ENCODE assay signal across 28 mouse cellular contexts in genomic region chr12:101922313-101922712, GRCm38 (mm10). TPM values are rescaled to one million over a fixed set of nuclear protein-coding genes. Genes with fewer than 3 reads are reported as not detected.
A peak's percentile ranks its signal among the peaks of the same experiment; 100 is the strongest.
DNase-seq lines count a peak whose midpoint lies in the region; ATAC-seq lines count a peak whose summit lies in the region.
"Had no signal": no experiment of that assay in that cellular context is flagged by ENCODE, and none has a peak within 500 bp of the region (broad histone marks: within the 10 kb centered on the region; RNA-seq: fewer than 3 reads in every experiment).

No protein-coding gene starts in this region.

- intact Hi-C loops in heart, postnatal 10 days (cut with DNase I): no loop called here

- H3K4me3 ChIP-seq in heart, embryonic 14.5 days (ENCODE audit: control insufficient read depth in 1 of 2, insufficient read depth in 1 of 2, low read depth in 1 of 2, low read length in 2 of 2): no peak overlapping the region
- H3K4me3 ChIP-seq in heart, embryonic 11.5 days (ENCODE audit: low read depth, low read length): no peak overlapping the region
- H3K4me3 ChIP-seq: forebrain, embryonic 10.5 days; forebrain, embryonic 13.5 days; gastrocnemius, adult 2 months; heart, adult 2 months; heart, embryonic 15.5 days had no signal

- H3K36me3 ChIP-seq in heart, embryonic 14.5 days (ENCODE audit: control insufficient read depth, insufficient read depth, low read length): peaks cover 35% of the 10 kb centered on the region
- H3K36me3 ChIP-seq in heart, embryonic 11.5 days (ENCODE audit: control insufficient read depth, insufficient read depth, low read length): peaks cover 3% of the 10 kb centered on the region; the same call in 1 of the 2 replicates

- no peaks in the 10 kb centered on the region for H3K27me3 ChIP-seq in heart, embryonic 14.5 days (ENCODE audit: control insufficient read depth, insufficient read depth, low read length)
- no peaks in the 10 kb centered on the region for H3K27me3 ChIP-seq in heart, embryonic 11.5 days (ENCODE audit: control insufficient read depth, insufficient read depth, low read length)
- H3K27me3 ChIP-seq: forebrain, embryonic 13.5 days; heart, embryonic 15.5 days had no signal

- H3K9ac ChIP-seq in heart, embryonic 14.5 days (ENCODE audit: low read length): no peak overlapping the region
- H3K9ac ChIP-seq in heart, embryonic 11.5 days (ENCODE audit: low read depth, low read length): no peak overlapping the region
- H3K9ac ChIP-seq: forebrain, embryonic 13.5 days; heart, embryonic 15.5 days; hindbrain, embryonic 14.5 days had no signal

- DNase-seq in heart, adult 11 months: no peak
- peak; percentile 18 to 25 for DNase-seq in heart, postnatal 10 days
- peak; percentile 21 for DNase-seq in R1 (ENCODE audit: low read depth, low spot score)
- DNase-seq in ZHBTc4 (ENCODE audit: low read depth, low spot score): peak; percentile 11
- no peak for DNase-seq in adrenal gland, postnatal 36 days
- DNase-seq: adrenal gland, postnatal 14 days; cerebellum, adult 11-12 months; cerebellum, adult 8-10 months; cerebellum, postnatal 10 days; cerebellum, postnatal 36 days; embryo, embryonic 11 days; gastrocnemius, adult 2 months; gastrocnemius, postnatal 25 days; heart, postnatal 4 days; kidney, adult 2 months had no signal

- WGBS in heart, embryonic 14.5 days: 69% methylated on average over 6 of the region's 6 CpGs
- 83% methylated on average over 6 of the region's 6 CpGs for WGBS in heart, embryonic 11.5 days (ENCODE audit: insufficient replicate concordance)

- peak overlapping the region; percentile 24 to 62; a peak in 3 of 4 replicates for H3K27ac ChIP-seq in heart, embryonic 14.5 days (replicated peaks in 1 of 2; ENCODE audit: control insufficient read depth in 1 of 2, insufficient read depth in 1 of 2, low read depth in 2 of 2, low read length in 2 of 2)
- H3K27ac ChIP-seq in heart, embryonic 11.5 days (ENCODE audit: low read depth, low read length): no peak overlapping the region
- H3K27ac ChIP-seq: forebrain, embryonic 10.5 days; forebrain, embryonic 13.5 days; gastrocnemius, adult 2 months; heart, adult 2 months; heart, embryonic 15.5 days; hindbrain, embryonic 14.5 days; hindbrain, postnatal 0 days had no signal

- peaks cover 0 to 2% of the 10 kb centered on the region in 2 experiments; a peak in 1 of 4 replicates for H3K4me1 ChIP-seq in heart, embryonic 14.5 days (ENCODE audit: control insufficient read depth in 2 of 2, insufficient read depth in 2 of 2, low read length in 2 of 2)
- no peaks in the 10 kb centered on the region for H3K4me1 ChIP-seq in heart, embryonic 11.5 days (ENCODE audit: control insufficient read depth, insufficient read depth, low read length)
- H3K4me1 ChIP-seq: forebrain, embryonic 10.5 days; forebrain, embryonic 13.5 days; heart, embryonic 15.5 days had no signal

- H3K4me2 ChIP-seq in heart, embryonic 14.5 days (ENCODE audit: low read length): no peak overlapping the region
- H3K4me2 ChIP-seq in heart, embryonic 11.5 days: no peak overlapping the region
- H3K4me2 ChIP-seq: forebrain, embryonic 13.5 days; heart, embryonic 15.5 days; hindbrain, embryonic 14.5 days had no signal

- ATAC-seq in heart, embryonic 14.5 days (ENCODE audit: insufficient number of reproducible peaks, insufficient read depth, low FRiP score, low read depth): no peak
- ATAC-seq in heart, embryonic 11.5 days (replicated peaks; ENCODE audit: insufficient number of reproducible peaks, low FRiP score, low TSS enrichment): no peak
- no peak for ATAC-seq in frontal cortex, adult (ENCODE audit: low TSS enrichment)
- ATAC-seq: CD4-positive, CD25-positive, alpha-beta regulatory T cell, adult 4 months; forebrain, embryonic 13.5 days; forebrain, embryonic 16.5 days; hindbrain, postnatal 0 days; inflammation-experienced regulatory T-cells, adult 6 months; intestine, embryonic 16.5 days had no signal

- no peaks in the 10 kb centered on the region for H3K9me3 ChIP-seq in heart, embryonic 14.5 days (ENCODE audit: control insufficient read depth, low read length)
- H3K9me3 ChIP-seq in heart, embryonic 11.5 days (replicated peaks; ENCODE audit: control insufficient read depth, low read length): no peaks in the 10 kb centered on the region
- H3K9me3 ChIP-seq: forebrain, embryonic 10.5 days; forebrain, embryonic 13.5 days; heart, embryonic 15.5 days had no signal

RNA-seq across cellular contexts. Expression of gene Trip11, which starts 9.2 kb away (rescaled TPM):
- polyA plus RNA-seq in heart, embryonic 14.5 days (2014; fragmentation: Nextera tagmentation; extraction: Ambion mirVana): 20.5 and 21.8 TPM in 2 replicates
- total RNA-seq in heart, postnatal 10 days (2021): 10 to 100 TPM; 32.1 to 34.5 TPM
- polyA plus RNA-seq in heart, embryonic 11.5 days (2014; fragmentation: Nextera tagmentation; extraction: Ambion mirVana): 12.7 and 25.5 TPM in 2 replicates
- total RNA-seq in adrenal gland, postnatal 36 days (2021): 10 to 100 TPM; 36.9 to 39.9 TPM

RNA-seq across cellular contexts. Expression of gene Atxn3, which starts 35.7 kb away (rescaled TPM):
- polyA plus RNA-seq in heart, embryonic 14.5 days (2014; fragmentation: Nextera tagmentation; extraction: Ambion mirVana): 8.8 and 10.2 TPM in 2 replicates
- 10 to 100 TPM in 1 of 2 experiments, 1 to 10 TPM in 1; 9.9 to 14.0 TPM for total RNA-seq in heart, postnatal 10 days (2021)
- polyA plus RNA-seq in heart, embryonic 11.5 days (2014; fragmentation: Nextera tagmentation; extraction: Ambion mirVana): 9.6 and 12.5 TPM in 2 replicates
- total RNA-seq in adrenal gland, postnatal 36 days (2021): 10 to 100 TPM; 20.0 to 22.5 TPM

RNA-seq across cellular contexts. Expression of gene Cpsf2, which starts 53.5 kb away (rescaled TPM):
- polyA plus RNA-seq in heart, embryonic 14.5 days (2014; fragmentation: Nextera tagmentation; extraction: Ambion mirVana): 21.5 and 23.2 TPM in 2 replicates
- total RNA-seq in heart, postnatal 10 days (2021): 10 to 100 TPM; 20.3 to 20.9 TPM
- polyA plus RNA-seq in heart, embryonic 11.5 days (2014; fragmentation: Nextera tagmentation; extraction: Ambion mirVana): 26.3 and 31.5 TPM in 2 replicates
- 10 to 100 TPM; 36.3 to 41.6 TPM for total RNA-seq in adrenal gland, postnatal 36 days (2021)

Comparison
In these comparisons a context has a peak if more than half of its experiments do, and no peak if none do; other contexts are left out.
1. DNase-seq: peak in heart, postnatal 10 days (2 of 2), R1 (single experiment) and ZHBTc4 (single experiment); none in heart, adult 11 months (single experiment) and adrenal gland, postnatal 36 days (0 of 2).